Mouse (Mus musculus) CH12F3 (cell line): Measurements from ENCODE around the gene Ndufb7.
"Not testable (repeated sequence)": the region's sequence is repeated elsewhere in the genome, so short reads cannot be mapped to it uniquely, and the experiment has no call there.

Experiments used
- in situ Hi-C: fragments of 300-500 bp; cut with MboI; formaldehyde crosslinking; loops from 2 replicates; pipeline ENCODE4 v1.14.3; 2020; ENCODE audit warnings: low sequenced_read_pairs

The Ndufb7 gene

DNA sequence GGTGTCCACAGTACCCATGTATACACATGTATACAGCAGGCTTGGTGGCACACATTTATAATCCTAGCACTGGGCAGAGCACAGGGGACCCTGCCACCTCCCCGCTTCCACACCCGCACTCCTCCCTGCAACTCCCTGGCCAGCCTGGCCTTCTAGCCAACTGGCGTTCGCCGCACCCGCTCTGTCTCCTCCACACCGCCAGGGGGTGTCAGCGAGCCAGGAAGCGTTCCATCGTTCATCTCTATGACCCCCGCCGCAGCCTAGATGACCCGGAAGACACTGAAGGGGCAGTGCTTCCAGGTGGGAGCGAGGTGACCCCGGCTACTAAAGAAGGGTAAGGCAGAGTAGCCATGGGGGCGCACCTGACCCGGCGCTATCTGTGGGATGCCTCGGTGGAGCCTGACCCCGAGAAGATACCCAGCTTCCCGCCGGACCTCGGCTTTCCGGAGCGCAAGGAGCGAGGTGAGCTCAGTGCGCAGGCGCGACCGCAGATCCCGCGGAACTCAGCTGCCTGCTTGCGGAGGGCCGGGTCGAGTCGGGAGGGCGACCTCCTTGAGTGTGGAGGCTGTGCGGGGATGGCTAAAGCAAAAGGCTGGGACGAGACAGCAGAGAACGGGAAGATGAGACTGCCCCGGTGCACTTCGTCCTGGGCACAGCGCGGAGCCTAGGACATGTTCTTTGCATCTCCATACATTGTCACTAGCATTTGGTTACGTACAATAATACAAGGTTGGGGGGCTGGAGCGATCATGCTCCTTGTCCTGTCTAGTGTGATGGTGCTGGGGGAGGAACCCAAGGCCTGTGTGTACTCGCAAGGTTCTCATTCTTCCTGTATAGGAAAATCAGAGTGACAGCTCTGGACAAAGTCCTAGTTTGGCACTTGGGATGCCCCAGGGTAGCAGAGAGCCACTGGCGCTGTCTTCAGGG, at the start of gene Ndufb7:
Gene Ndufb7 (plus strand): TSS at position 203 of the 927 bp plus-strand sequence.
- in situ Hi-C loops, result no loop called here

DNA sequence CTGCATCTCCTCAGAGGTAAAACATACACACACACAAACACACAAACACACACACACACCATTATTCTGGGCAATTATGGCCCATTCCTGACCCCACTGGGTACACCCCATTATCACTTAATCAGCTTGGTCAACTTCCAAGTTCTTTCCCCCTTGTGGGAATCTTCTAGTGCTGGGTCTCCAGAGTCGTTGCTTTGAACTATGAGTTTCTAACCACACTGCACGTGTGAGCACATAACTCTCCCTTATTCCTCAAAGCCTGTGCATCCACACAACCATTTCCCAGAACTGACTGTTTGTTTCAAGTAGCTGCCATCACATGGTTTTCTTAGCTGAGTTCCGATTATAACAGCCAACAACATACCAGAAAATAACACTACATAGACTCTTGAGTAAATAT, 46.0 kb upstream of the Ndufb7 start:
- in situ Hi-C loops, result no loop called here

DNA sequence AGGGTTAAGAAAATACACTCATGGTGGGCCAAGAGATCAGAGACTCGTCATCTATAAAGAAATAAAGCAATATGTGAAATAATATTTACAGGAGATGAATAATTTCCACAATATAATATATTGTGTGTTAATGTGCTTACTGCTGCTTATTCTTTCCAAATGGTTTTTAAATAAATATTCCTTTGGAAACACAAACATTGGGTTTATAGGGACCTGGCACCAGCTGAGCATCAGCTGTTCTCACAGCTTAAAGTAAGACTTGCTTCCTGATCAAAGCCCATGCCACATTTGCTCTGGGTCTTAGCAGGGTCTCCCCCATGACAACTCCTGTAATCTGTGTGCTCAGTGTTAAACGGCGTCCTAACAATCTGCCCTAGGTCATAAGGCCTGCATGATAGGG, 45.6 kb upstream of the Ndufb7 start:
- in situ Hi-C loops, result not testable (repeated sequence)

DNA sequence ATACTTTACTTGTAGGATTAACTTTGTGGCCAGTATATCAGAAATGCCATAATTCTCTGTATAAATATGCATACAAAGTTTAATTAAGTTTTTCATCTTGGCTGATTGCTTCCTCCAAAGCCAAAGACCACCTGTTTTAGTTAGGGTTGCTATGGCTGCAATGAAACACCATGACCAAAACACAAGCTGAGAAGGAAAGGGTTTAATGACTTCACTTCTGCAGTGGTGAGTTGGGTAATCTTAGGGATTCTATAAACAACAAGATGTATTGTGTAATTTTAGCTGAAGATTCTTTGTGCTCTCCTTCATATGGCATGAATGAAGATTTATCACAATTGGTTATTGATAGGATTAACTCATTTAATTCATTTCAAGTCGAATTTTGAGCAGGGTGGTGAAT, 45.2 kb upstream of the Ndufb7 start:
- in situ Hi-C loops, result no loop called here

DNA sequence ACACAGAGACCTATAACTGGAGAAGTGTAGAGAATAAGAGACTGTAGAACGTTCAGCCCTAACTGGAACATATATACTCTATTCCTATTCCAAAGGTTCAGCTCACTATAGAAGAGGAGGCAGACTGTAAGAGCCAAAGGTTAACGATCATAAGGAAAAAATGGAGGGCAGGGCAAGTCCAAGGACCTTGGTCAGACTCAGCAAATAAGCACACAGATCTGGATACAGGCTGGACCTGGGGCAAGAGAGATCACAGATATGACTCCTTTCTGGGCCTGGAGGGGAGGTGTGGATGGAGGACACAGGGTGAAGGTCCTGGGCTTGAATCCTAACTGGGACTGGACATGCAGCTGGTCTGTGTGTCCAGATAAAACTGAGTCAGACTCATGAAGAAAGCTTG, 31.7 kb upstream of the Ndufb7 start:
- in situ Hi-C loops, result no loop called here

DNA sequence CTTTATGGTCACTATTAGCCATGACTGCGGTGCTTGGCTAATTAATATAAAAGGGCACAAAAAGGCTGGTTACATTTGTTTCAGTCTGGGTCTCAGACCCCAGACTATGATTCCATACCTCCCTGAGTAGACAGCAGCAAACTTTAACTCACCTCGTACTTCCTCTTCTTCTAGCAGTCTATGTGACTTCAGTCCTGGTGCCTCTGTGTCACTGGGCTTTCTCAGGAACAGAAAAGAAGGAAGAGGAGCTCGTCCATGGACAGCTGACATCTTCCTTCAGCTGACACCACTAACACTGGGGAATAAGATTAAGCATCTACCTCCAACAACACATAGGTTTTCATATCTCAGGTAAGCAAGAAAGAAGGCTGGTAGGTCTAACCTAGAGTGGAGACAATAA, 30.7 kb upstream of the Ndufb7 start, which contains the start of gene Olfr370:
Gene Olfr370 (plus strand): TSS at position 45 of the 400 bp plus-strand sequence.
- in situ Hi-C loops, result no loop called here

DNA sequence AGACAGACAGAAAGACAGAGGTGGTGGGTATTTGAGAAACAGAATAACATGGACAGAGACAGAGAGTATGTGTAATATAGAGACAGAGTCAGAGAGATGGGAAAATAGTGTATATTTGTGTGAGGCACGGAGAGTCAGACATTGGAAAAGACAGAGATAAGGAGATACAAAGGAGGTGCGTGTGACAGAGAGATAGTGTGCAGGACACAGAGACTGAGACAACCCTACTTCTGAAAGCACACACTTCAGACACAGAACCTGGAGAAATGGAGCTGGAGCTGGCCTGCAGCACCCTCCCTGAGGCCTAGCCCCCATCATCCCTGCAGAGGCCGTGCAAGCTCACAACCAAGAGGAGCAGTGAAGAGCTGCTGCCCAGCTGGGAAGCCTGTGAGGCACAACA, 3.8 kb upstream of the Ndufb7 start:
- in situ Hi-C loops, result no loop called here

DNA sequence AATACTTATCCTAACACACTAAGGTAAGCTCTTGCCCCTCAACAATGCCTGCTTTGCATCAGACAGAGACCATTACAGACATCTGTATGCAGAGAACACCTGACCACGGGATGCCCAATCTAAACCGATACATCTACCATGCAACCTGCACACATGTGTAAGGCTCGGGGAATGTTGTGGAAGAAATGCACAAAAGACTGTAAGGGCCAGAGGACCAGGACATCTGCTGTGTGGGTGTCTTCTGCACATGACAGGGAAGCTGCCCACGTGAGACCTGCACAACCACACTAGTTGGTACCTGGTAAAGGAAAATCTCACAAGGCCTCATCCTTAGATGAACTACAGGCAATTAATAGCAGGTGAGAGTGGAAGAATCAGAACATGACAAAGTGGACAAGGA, 3.2 kb upstream of the Ndufb7 start:
- in situ Hi-C loops, result no loop called here

DNA sequence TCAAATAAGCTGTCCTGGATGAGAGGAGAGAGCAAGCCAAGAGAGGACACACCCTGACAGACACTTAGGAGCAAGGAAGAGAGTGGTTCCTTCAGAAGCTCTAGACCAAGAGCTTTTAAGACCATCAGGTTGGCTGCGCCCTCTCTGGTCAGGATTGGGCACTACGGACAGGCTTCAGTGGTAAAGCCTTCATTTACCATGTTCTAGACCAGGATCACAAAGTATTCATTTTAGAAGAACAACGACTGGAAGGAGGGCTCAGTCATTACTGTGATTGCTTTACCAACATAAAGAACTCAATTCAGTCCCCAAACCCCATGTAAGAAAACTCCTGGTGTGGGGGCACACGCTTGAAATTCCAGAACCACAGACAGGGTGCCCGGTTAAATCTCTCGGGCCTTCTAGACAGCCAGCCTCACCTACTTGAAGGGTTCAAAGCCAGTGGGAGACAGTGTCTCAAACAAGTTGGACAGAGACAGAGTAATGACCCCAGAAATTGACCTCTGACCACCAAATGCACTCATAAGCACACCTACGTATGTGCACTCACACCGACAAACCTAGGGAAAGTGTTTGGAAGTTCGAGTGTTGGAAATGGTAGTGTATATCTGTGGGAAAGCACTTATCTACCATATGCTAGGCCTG, 618 bp upstream of the Ndufb7 start:
- in situ Hi-C loops, result no loop called here

DNA sequence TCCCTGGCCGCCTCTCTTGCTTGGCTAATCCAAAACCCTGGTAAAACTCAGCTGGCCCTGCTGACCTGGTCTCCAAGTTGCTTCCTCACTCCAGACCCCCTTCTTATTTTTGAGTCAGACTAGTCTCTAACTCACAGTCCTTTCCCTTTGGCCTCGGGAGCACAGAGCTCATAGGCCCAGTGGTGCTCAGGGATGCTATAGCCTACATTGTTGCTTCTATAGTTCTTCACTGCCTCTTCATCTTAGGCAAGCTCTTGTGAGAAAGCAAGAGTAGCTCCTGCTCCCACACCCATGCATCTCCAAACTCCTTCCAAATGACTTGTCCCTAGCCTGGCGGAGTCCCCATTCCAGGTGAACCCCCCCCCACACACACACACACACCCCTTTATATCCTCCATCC, 1.2 kb downstream of the Ndufb7 start:
- in situ Hi-C loops, result no loop called here

DNA sequence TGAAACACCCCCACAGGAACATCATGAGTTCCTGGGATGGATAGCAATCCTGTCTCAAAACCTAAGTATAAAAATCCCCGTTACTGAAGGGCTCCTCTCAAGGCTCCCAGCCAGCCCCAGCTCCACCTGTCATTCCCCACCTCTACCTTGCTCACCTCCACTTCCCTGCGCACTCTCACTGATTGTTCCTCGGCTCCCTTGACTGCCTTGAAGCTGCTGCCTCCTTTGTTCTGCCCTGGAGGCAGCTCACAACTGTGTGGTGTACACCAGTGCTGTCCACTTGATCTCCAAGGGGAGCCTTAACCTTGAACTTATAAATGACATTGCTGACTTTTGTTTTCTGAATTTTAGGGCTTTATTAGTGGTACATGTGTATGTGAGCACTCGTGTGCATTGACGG, 1.7 kb downstream of the Ndufb7 start:
- in situ Hi-C loops, result no loop called here

DNA sequence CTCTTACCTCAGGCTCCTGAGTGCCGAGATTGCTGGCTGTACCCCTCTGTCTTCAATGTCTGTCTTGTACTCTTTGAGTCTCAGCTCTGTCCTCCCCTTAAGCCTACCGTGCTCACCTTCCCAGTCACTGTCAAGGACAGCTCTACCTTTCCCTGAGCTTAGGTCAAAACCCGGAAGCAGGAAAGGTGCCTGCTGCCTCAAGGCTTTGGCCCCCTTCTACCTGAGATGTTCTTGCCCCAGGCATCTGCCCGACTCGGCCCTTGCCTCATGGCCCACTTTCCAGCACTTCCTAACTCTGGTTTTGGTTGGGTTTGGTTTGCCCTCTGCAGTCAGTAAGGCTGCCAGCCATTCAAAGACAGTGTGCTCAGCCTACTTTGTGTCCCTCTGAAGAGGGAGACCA, 2.3 kb downstream of the Ndufb7 start:
- in situ Hi-C loops, result no loop called here

DNA sequence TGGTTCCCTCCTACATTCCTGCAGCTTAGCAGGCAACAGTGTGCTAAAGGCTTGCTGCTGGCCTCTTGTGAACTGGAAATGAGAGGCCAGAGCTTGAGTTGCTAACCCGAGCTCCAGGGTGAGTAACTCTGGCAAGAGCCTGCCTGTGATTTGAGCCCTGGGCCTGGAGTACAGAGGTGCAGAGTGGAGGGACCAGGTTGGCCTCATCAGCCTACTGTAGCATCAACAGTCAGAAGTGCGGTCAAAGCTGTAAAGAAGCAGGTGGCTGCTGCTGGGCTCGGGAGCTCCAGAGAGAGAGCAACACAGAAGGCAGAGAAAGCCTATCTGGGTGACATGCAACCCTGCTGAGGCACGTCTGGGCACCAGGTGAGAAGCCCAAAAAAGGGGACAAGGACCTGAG, 2.7 kb downstream of the Ndufb7 start:
- in situ Hi-C loops, result no loop called here

DNA sequence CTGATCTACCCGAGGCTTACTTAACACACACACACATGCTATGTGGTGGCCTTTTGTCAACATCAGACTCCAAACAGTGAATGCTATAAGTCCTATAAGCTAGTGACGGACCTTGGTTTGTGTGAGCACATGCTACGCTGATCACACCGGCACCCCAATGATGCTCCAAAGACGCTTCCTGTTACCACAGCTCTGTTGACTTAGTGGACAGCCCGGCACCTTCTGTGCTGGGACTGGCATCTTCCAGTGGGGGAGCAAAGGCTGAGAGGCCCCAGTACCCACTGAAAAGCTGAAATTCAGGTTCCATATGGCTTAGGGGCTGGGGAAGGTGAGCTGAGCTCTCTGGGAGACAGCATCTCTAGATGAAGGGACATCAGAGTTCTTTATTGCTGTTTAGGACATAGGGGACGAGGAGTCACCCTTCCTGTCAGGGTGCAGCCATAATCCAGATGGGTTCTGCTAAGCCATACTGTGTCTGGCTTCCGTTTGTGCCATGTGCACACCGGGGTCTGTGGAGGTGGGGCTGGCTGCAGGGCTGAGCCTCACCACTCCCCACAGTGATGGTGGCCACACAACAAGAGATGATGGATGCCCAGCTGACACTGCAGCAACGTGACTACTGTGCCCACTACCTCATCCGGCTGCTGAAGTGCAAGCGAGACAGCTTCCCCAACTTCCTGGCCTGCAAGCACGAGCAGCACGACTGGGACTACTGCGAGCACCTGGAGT, 4.0 kb downstream of the Ndufb7 start:
- in situ Hi-C loops, result no loop called here

DNA sequence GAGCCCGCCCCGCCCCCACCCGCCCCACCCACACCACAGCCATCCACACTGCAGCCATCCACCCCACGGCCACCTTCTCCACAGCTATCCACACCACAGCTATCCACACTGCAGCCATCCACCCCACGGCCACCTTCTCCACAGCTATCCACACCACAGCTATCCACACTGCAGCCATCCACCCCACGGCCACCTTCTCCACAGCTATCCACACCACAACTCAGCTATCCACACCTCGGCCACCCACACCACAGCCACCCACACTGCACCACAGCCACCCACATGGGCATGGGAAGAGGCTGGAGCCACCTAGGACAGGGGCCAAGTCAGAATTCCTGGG, 4.5 kb downstream of the Ndufb7 start:
- in situ Hi-C loops, result not testable (repeated sequence)

DNA sequence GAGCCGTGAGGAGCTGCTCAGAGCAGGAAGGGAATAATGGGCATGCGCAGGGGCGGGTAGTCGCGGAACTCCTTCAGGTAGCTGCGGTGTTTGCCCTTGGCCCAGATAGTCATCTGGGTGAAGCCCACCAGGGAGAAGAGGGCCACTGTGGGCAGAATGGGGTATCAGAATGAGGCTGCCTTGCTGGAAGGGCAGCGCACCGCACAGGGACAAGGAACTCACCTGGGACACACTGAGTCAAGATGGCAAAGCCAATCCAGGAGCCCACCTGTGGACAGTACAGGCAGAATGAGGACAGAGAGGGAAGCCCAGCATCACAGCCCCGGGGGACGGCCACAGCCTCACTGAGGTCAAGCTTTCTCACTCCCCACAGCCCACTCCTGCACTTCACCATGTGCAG, 5.3 kb downstream of the Ndufb7 start:
- in situ Hi-C loops, result no loop called here

DNA sequence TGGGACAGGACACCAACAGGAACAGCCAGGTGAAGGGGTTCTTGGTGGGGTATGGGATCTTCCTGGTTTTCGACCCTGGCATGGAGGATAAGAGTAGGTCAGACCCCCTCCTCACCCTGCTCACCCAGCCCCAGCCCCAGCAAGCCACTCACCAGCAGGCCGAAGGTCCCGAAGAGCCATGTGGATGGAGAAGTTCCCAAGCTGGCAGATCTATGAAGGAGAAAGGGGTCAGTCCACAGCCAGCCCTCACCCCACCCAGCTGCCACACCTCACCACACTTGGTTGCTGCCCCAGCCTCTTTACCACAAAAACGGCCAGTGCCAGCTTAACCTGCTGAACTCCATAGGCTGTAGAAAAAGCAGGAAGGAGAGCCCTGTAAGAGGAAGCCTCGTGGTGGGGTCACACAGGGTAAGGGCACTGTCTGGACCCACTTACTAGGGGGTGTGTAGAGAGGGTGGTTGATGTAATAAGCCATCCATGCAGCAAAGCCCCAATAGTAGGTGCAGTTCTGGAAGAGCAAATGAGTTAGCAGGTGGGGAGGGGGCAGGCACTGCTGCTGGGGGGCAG, 5.9 kb downstream of the Ndufb7 start:
- in situ Hi-C loops, result no loop called here

DNA sequence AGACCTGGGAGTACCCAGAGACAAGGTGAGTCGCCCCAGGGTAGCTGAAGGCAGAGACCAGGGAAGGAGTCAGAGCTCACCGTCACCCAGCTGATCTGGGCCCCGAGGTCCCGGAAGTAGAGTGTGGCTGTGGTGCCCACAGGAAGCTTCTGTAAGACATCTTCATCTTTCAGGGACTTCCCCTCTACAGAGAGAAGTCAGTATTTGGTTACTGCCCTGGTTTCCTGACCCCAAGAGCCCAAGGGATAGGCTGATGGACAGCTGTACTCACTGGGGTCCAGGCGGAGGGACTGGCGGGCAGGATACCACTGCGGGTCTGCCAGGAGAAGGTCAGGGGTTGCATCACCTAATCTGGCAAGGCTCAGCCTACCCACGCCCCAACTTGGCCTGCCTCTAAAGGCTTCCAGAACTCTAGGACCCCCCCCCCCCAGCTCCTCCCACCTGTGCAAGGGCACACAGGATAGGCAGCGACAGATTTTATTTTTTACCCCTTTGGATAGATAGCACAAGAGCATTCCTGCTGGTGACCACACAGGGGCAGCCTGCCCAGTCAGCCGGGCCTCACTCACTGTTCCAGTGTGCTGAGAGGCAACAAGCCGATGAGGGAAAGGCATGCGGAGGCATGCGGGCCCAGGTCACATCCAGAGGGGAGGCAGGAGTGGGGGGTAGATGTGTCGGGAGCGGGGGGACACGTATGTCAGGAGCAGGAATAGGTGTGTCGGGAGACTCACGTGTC, 6.8 kb downstream of the Ndufb7 start:
- in situ Hi-C loops, result no loop called here

DNA sequence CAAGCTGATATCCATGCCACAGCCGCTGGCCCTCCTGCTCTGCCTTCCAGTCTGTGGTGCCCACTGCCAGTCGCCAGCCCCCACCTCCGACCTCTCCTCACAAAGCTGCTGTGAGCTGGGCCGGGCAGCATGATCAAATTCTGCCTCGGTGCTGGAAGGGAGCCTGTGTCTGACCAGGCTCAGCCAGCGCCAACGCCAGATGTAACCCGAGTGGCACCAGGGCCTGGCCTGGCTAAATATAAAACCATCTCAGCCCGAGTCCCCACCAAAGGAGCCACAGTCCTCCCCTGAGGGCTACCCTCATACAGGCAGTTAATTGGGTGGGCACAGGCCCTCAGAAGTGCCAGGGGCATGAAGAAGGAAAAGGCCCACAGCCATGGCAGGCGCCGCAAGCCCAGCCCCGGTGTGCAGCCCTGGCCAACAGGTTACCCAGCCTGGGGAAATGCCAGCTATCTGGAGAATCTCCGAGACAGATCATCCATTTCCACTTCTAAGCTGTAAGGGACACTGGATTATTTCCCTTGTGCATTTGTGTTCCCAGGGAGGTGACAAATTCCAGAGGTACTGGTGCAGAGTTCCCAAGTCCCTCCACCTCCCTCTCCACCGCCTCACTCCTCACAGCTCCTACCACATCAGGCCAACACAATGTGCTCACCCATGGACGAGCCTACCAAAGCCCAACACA, 8.3 kb downstream of the Ndufb7 start:
- in situ Hi-C loops, result no loop called here
